Comparison of ENCODE assay signal across 33 mouse cellular contexts in genomic region chr1:163112482-163113164, GRCm38 (mm10). TPM values are rescaled to one million over a fixed set of nuclear protein-coding genes. Genes with fewer than 3 reads are reported as not detected.
"Had no signal": no experiment of that assay in that cellular context is flagged by ENCODE, and none has a peak within 500 bp of the region (broad histone marks: within the 10 kb centered on the region; RNA-seq: fewer than 3 reads in every experiment).

No protein-coding gene starts in this region.

- H3K9ac ChIP-seq: heart, embryonic 13.5 days; heart, embryonic 15.5 days; hindbrain, embryonic 13.5 days; hindbrain, embryonic 15.5 days; kidney, embryonic 15.5 days; limb, embryonic 13.5 days; limb, embryonic 15.5 days; liver, embryonic 14.5 days had no signal

- H3K36me3 ChIP-seq: heart, embryonic 13.5 days; heart, embryonic 15.5 days; hindbrain, embryonic 13.5 days; hindbrain, embryonic 15.5 days; kidney, embryonic 15.5 days; limb, embryonic 13.5 days; limb, embryonic 15.5 days had no signal

- DNase-seq: gastrocnemius, postnatal 14 days; gastrocnemius, postnatal 36 days; heart, adult 11 months; heart, adult 2 months; heart, postnatal 14 days; heart, postnatal 36 days; kidney, adult 11 months; kidney, adult 2 months; kidney, adult 9 months; kidney, postnatal 14 days; kidney, postnatal 36 days; layer of hippocampus, adult 9-11 months; layer of hippocampus, postnatal 36 days; left cerebral cortex, postnatal 4 days had no signal

- H3K27ac ChIP-seq: heart, adult 2 months; heart, embryonic 13.5 days; heart, embryonic 15.5 days; hindbrain, embryonic 13.5 days; hindbrain, embryonic 15.5 days; hindbrain, postnatal 0 days; kidney, embryonic 15.5 days; kidney, postnatal 0 days; limb, embryonic 13.5 days; limb, embryonic 15.5 days; liver, embryonic 14.5 days had no signal

- H3K4me2 ChIP-seq: heart, embryonic 11.5 days; heart, embryonic 13.5 days; heart, embryonic 15.5 days; hindbrain, embryonic 13.5 days; hindbrain, embryonic 15.5 days; kidney, embryonic 15.5 days; limb, embryonic 13.5 days; limb, embryonic 15.5 days had no signal

- H3K4me3 ChIP-seq: heart, adult 2 months; heart, embryonic 13.5 days; heart, embryonic 15.5 days; hindbrain, embryonic 13.5 days; hindbrain, embryonic 15.5 days; kidney, embryonic 15.5 days; limb, embryonic 13.5 days; limb, embryonic 15.5 days had no signal

- H3K4me1 ChIP-seq: heart, embryonic 13.5 days; heart, embryonic 15.5 days; hindbrain, embryonic 13.5 days; hindbrain, embryonic 15.5 days; kidney, embryonic 15.5 days; limb, embryonic 13.5 days; limb, embryonic 15.5 days had no signal

- ATAC-seq: intestine, embryonic 16.5 days had no signal

- H3K27me3 ChIP-seq: heart, embryonic 13.5 days; heart, embryonic 15.5 days; hindbrain, embryonic 13.5 days; hindbrain, embryonic 15.5 days; kidney, embryonic 15.5 days; limb, embryonic 13.5 days; limb, embryonic 15.5 days had no signal

- H3K9me3 ChIP-seq: heart, embryonic 13.5 days; heart, embryonic 15.5 days; hindbrain, embryonic 13.5 days; hindbrain, embryonic 15.5 days; kidney, embryonic 15.5 days; limb, embryonic 13.5 days; limb, embryonic 15.5 days had no signal

RNA-seq across cellular contexts. Expression of gene Mroh9, which starts 27.2 kb away (rescaled TPM):
- polyA plus RNA-seq: gonadal fat pad, adult 2 months; heart, adult 2 months; heart, embryonic 11.5 days; heart, embryonic 13.5 days; heart, embryonic 15.5 days; heart, postnatal 0 days; hindbrain, embryonic 11.5 days; hindbrain, embryonic 13.5 days; hindbrain, embryonic 15.5 days; hindbrain, postnatal 0 days; intestine, embryonic 14.5 days; intestine, embryonic 16.5 days; kidney, adult 2 months; kidney, embryonic 15.5 days; kidney, postnatal 0 days; large intestine, adult 2 months; limb, embryonic 11.5 days; limb, embryonic 13.5 days; limb, embryonic 15.5 days; liver, adult 2 months; liver, embryonic 14.5 days had no signal
